ENCODE assay signal across 9 mouse cellular contexts in the genomic region with DNA sequence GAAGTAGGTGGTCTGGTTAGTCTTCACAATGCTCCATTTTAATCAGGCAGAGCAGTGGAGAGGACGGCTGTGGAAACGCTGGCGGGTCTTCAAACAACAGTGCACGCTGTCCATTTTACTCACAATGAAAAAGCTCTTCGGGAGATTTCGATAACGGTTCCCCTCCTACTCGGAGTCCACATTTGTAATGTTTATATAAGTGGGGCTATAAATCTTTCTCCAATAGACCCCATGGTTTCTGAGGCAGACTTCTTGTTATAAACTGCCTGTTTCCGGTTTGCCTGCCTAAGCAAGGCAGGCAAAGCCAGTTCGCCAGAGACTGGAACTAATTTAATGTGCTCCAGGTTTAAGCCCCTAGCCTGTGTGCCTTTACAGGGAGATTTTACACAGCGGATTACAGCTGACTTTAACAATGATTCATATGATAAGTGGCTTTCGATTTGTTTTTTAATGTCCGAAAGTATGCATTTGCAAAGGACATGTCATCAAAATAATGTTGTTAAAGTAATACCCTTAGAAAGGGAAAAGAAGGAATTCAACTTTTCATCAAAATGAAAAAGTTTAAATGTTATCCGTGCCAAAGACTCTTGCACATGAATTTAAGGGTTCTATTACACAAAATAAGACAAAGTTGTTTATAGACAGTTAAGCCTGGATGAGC.
DNase-seq lines count a peak whose midpoint lies in the region; ATAC-seq lines count a peak whose summit lies in the region.
"Had no signal": no experiment of that assay in that cellular context is flagged by ENCODE, and none has a peak within 500 bp of the region (broad histone marks: within the 10 kb centered on the region; RNA-seq: fewer than 3 reads in every experiment).

No protein-coding gene starts in this region.

- ATAC-seq in forebrain, embryonic 11.5 days (replicated peaks; ENCODE audit: low FRiP score), result no peak
- ATAC-seq in stomach, embryonic 14.5 days (ENCODE audit: insufficient number of reproducible peaks, insufficient read depth, low FRiP score, low read depth), result peak; percentile 74; the same call in 1 of the 2 replicates

- DNase-seq in kidney, postnatal 4 days, result peak; percentile 28 to 41
- DNase-seq in kidney, adult 8-10 months, result no peak
- no peak for DNase-seq in forebrain, embryonic 11.5 days (ENCODE audit: low spot score)
- DNase-seq in limb, embryonic 10.5 days (ENCODE audit: low spot score), result peak; percentile 65
- DNase-seq in gastrocnemius, postnatal 4 days (ENCODE audit: low spot score in 2 of 2), result no peak
- no peak for DNase-seq in thymus, postnatal 10 days (ENCODE audit: low spot score in 2 of 2)
- no peak for DNase-seq in adrenal gland, postnatal 10 days
- DNase-seq: heart, adult 11 months had no signal

- H3K9ac ChIP-seq in forebrain, embryonic 11.5 days (ENCODE audit: low read length), result no peak overlapping the region
- H3K9ac ChIP-seq in stomach, embryonic 14.5 days (replicated peaks; ENCODE audit: low read depth, low read length), result no peak overlapping the region

- H3K27me3 ChIP-seq in forebrain, embryonic 11.5 days (ENCODE audit: control insufficient read depth, insufficient read depth, low read length), result no peaks in the 10 kb centered on the region
- no peaks in the 10 kb centered on the region for H3K27me3 ChIP-seq in limb, embryonic 10.5 days (ENCODE audit: low read depth, poor library complexity, severe bottlenecking)
- no peaks in the 10 kb centered on the region for H3K27me3 ChIP-seq in stomach, embryonic 14.5 days (ENCODE audit: control insufficient read depth, insufficient read depth, low read length)

- 50% methylated on average over 14 of the region's 14 CpGs for WGBS in forebrain, embryonic 11.5 days
- 17% methylated on average over 14 of the region's 14 CpGs for WGBS in limb, embryonic 10.5 days
- 12% methylated on average over 14 of the region's 14 CpGs for WGBS in stomach, embryonic 14.5 days

- H3K36me3 ChIP-seq in forebrain, embryonic 11.5 days (ENCODE audit: control insufficient read depth, insufficient read depth, low read length), result no peaks in the 10 kb centered on the region
- H3K36me3 ChIP-seq in limb, embryonic 10.5 days, result no peaks in the 10 kb centered on the region
- no peaks in the 10 kb centered on the region for H3K36me3 ChIP-seq in stomach, embryonic 14.5 days (ENCODE audit: control insufficient read depth, insufficient read depth, low read length)

- no peaks in the 10 kb centered on the region for H3K4me1 ChIP-seq in forebrain, embryonic 11.5 days (replicated peaks; ENCODE audit: control insufficient read depth, insufficient read depth, low read length)
- H3K4me1 ChIP-seq in limb, embryonic 10.5 days, result peaks cover 29% of the 10 kb centered on the region
- H3K4me1 ChIP-seq in stomach, embryonic 14.5 days (ENCODE audit: control insufficient read depth, insufficient read depth, low read length), result peaks cover 3% of the 10 kb centered on the region; the same call in 1 of the 2 replicates

- 0 out of 2 replicates have a peak overlapping the region, but pooled peaks have one; percentile 2 for H3K4me2 ChIP-seq in forebrain, embryonic 11.5 days (ENCODE audit: low read depth, low read length, severe bottlenecking)
- H3K4me2 ChIP-seq in stomach, embryonic 14.5 days (replicated peaks; ENCODE audit: low read depth, low read length), result peak overlapping the region; percentile 35

- no peaks in the 10 kb centered on the region for H3K9me3 ChIP-seq in forebrain, embryonic 11.5 days (ENCODE audit: control insufficient read depth, low read length)
- no peaks in the 10 kb centered on the region for H3K9me3 ChIP-seq in limb, embryonic 10.5 days (replicated peaks)
- no peaks in the 10 kb centered on the region for H3K9me3 ChIP-seq in stomach, embryonic 14.5 days (ENCODE audit: control insufficient read depth, low read depth, low read length)

- no peak overlapping the region for H3K4me3 ChIP-seq in forebrain, embryonic 11.5 days (ENCODE audit: low read depth, low read length)
- H3K4me3 ChIP-seq in limb, embryonic 10.5 days, result peak overlapping the region; percentile 21
- no peak overlapping the region for H3K4me3 ChIP-seq in stomach, embryonic 14.5 days (ENCODE audit: low read depth, low read length)

- no peak overlapping the region for H3K27ac ChIP-seq in forebrain, embryonic 11.5 days (ENCODE audit: low read depth, low read length)
- H3K27ac ChIP-seq in limb, embryonic 10.5 days, result peak overlapping the region; percentile 85
- no peak overlapping the region; the same call in 1 of the 2 replicates for H3K27ac ChIP-seq in stomach, embryonic 14.5 days (ENCODE audit: low read length)

Comparison
In these comparisons a context has a peak if more than half of its experiments do, and no peak if none do; other contexts are left out.
1. DNase-seq: peak in kidney, postnatal 4 days (2 of 2) and limb, embryonic 10.5 days (single experiment); none in kidney, adult 8-10 months (0 of 2), forebrain, embryonic 11.5 days (single experiment), gastrocnemius, postnatal 4 days (0 of 2), thymus, postnatal 10 days (0 of 2) and adrenal gland, postnatal 10 days (single experiment).